Mouse (Mus musculus) layer of hippocampus, postnatal 25 days (tissue): ENCODE data around the gene Spef2. TPM values are rescaled to one million over a fixed set of nuclear protein-coding genes. Genes with fewer than 3 reads are reported as not detected.
"Not testable (repeated sequence)": the region's sequence is repeated elsewhere in the genome, so short reads cannot be mapped to it uniquely, and the experiment has no call there.

Experiments
- DNase-seq, 2 experiments: peaks; one replicate each; pipeline ENCODE4 v3.0.0; 2022; ENCODE audit warnings: mixed read lengths in 2 of 2, low spot score in 1 of 2; ENCODE audit errors: extremely low spot score in 1 of 2
- total RNA-seq, 2 experiments: library from RNA; stranded (reverse); gene quantifications; 2 replicates each; pipeline ENCODE4 v1.2.3; 2021

Gene Spef2
- total RNA-seq, 2 experiments from 2014 or later: 1.9 to 2.1 TPM

- DNase-seq: no peak
Measured at GRCm38 (mm10) chr15:9677343-9678036, 71.2 kb downstream of the Spef2 start.

- no peak for DNase-seq
Measured at GRCm38 (mm10) chr15:9668575-9668974, 80.1 kb downstream of the Spef2 start.

- not testable (repeated sequence) for DNase-seq
Measured at GRCm38 (mm10) chr15:9664948-9665347, 83.7 kb downstream of the Spef2 start.

- no peak for DNase-seq
Measured at GRCm38 (mm10) chr15:9661215-9661614, 87.5 kb downstream of the Spef2 start.

- DNase-seq: peak; percentile 16 to 25
Measured at GRCm38 (mm10) chr15:9634471-9634870, 114.2 kb downstream of the Spef2 start.

GRCm38 (mm10) chr15:9631657-9632056 lies 117.0 kb downstream of the Spef2 start:
- DNase-seq: no peak

- no peak for DNase-seq
Measured at GRCm38 (mm10) chr15:9629660-9630059, 119.0 kb downstream of the Spef2 start.

GRCm38 (mm10) chr15:9624619-9625018 lies 124.0 kb downstream of the Spef2 start:
- DNase-seq: no peak

- no peak for DNase-seq
Measured at GRCm38 (mm10) chr15:9608177-9608576, 140.5 kb downstream of the Spef2 start.

- no peak for DNase-seq
Measured at GRCm38 (mm10) chr15:9600088-9600455, 148.6 kb downstream of the Spef2 start.

GRCm38 (mm10) chr15:9599382-9600087 lies 149.1 kb downstream of the Spef2 start:
- DNase-seq: no peak

GRCm38 (mm10) chr15:9596298-9597060 lies 152.2 kb downstream of the Spef2 start:
- no peak for DNase-seq

GRCm38 (mm10) chr15:9589939-9590338 lies 158.7 kb downstream of the Spef2 start:
- no peak for DNase-seq

- no peak for DNase-seq
Measured at GRCm38 (mm10) chr15:9580470-9581280, 168.0 kb downstream of the Spef2 start.

GRCm38 (mm10) chr15:9577303-9577702 lies 171.4 kb downstream of the Spef2 start:
- no peak for DNase-seq

GRCm38 (mm10) chr15:9574796-9575195 lies 173.9 kb downstream of the Spef2 start:
- DNase-seq: no peak

- no peak for DNase-seq
Measured at GRCm38 (mm10) chr15:9573361-9573760, 175.3 kb downstream of the Spef2 start.

- DNase-seq: no peak
Measured at GRCm38 (mm10) chr15:9572664-9573063, 176.0 kb downstream of the Spef2 start.

- no peak for DNase-seq
Measured at GRCm38 (mm10) chr15:9571896-9572295, 176.8 kb downstream of the Spef2 start.

GRCm38 (mm10) chr15:9567316-9567715 lies 181.4 kb downstream of the Spef2 start:
- no peak for DNase-seq
